In genomic region chr11:40601572-40601909, GRCm38 (mm10) we compare ENCODE assay signal across 8 mouse cellular contexts.
DNase-seq lines count a peak whose midpoint lies in the region; ATAC-seq lines count a peak whose summit lies in the region.

No protein-coding gene starts in this region.

- H3K36me3 ChIP-seq in splenic B cell, adult 2 months (ENCODE audit: control insufficient read depth, insufficient read depth, low read length, poor library complexity, severe bottlenecking), result no peaks in the 10 kb centered on the region

- peak; percentile 33 for DNase-seq in heart, adult 8-10 months (ENCODE audit: low spot score)
- DNase-seq in heart, adult 11 months, result no peak
- DNase-seq in thymus, postnatal 14 days, result peak; percentile 3
- no peak for DNase-seq in thymus, postnatal 4 days
- peak; percentile 53 for DNase-seq in embryo, embryonic 10 days (ENCODE audit: low spot score)
- peak; percentile 68 to 76 for DNase-seq in left cerebral cortex, postnatal 25 days (ENCODE audit: low spot score in 2 of 2)
- peak; percentile 54 for DNase-seq in splenic B cell, adult 2 months (ENCODE audit: low read depth, low spot score)

- ATAC-seq in megakaryocyte-erythroid progenitor cell, adult 5-6 weeks (replicated peaks; ENCODE audit: low FRiP score, low TSS enrichment, poor library complexity, severe bottlenecking), result no peak

- no peaks in the 10 kb centered on the region for H3K27me3 ChIP-seq in splenic B cell, adult 2 months (ENCODE audit: control insufficient read depth, insufficient read depth, low read length, poor library complexity, severe bottlenecking)

- intact Hi-C loops in left cerebral cortex, postnatal 25 days (cut with DNase I), result loop anchor here (2.0 kb wide), 1 partner anchor 1013 kb away; no protein-coding TSS in a partner anchor

Comparison
In these comparisons a context has a peak if more than half of its experiments do, and no peak if none do; other contexts are left out.
1. DNase-seq: peak in heart, adult 8-10 months (single experiment), thymus, postnatal 14 days (single experiment), embryo, embryonic 10 days (single experiment), left cerebral cortex, postnatal 25 days (2 of 2) and splenic B cell, adult 2 months (single experiment); none in heart, adult 11 months (single experiment) and thymus, postnatal 4 days (single experiment).